Mouse (Mus musculus) spleen, postnatal 4 days (tissue): ENCODE data around the gene Umod.

Experiments used
- DNase-seq, 2 experiments: peaks; one replicate each; pipeline ENCODE4 v3.0.0; 2022; ENCODE audit warnings: low spot score in 2 of 2

Umod gene

DNA sequence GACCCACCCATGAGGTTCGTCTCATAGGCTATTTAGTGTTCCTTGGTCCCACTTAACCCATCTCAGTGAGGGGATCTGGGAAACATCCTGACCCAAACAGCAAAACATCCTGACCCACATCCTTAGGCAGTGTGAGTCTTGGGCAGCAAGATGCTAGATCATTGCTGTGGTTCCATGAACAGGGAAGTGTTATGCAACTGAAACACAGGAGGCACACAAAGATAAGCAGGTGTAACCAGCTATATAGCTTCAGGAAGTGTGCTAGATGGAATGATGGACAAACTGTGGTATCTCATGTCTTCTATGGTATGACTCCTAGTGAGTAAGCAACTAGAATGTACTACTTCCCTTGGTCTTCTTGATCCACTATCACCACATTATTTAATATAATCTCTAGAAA, 37.1 kb downstream of the Umod start:
- no peak for DNase-seq

GRCm38 (mm10) chr7:119427180-119427616, 51.9 kb downstream of the Umod start:
- no peak for DNase-seq

DNA sequence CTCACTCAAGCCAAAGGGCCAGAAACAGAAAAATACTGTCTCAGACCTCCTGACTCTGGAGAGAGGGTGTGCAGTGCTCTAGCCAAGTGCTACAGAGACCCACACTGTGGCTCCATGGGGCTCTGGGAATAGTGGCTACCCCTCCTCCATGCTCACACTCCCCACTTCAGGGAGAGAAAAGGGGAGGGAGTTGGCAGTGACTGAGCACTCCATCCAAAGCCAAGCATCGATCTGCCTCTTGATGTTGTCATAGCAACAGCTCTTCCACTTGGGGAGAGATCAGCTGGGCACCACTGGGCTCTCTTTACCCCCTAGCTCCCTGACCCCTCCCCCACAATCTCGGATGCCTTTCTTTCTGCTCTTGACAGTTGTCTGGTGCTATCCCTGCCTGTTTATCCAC, 58.4 kb downstream of the Umod start:
- DNase-seq: no peak

GRCm38 (mm10) chr7:119418523-119418922, 60.6 kb downstream of the Umod start:
- no peak for DNase-seq
